Mouse (Mus musculus) testis, adult 2 months (tissue): ENCODE measurements around the gene Mixl1.

ENCODE experiments used
- CTCF ChIP-seq: fragments of 200-500 bp; IDR thresholded peaks from 2 replicates; pipeline ENCODE4 v1.5.1; 2012; ENCODE audit warnings: low read depth, mild to moderate bottlenecking, inconsistent platforms, low read length, moderate library complexity; ENCODE audit not compliant: control insufficient read depth, insufficient read depth, insufficient replicate concordance
- POLR2A ChIP-seq: fragments of 200-500 bp; IDR thresholded peaks from 2 replicates; pipeline ENCODE4 v1.6.1; 2012; ENCODE audit warnings: low read depth, mild to moderate bottlenecking, inconsistent platforms, low read length, moderate library complexity; ENCODE audit not compliant: control insufficient read depth

DNA sequence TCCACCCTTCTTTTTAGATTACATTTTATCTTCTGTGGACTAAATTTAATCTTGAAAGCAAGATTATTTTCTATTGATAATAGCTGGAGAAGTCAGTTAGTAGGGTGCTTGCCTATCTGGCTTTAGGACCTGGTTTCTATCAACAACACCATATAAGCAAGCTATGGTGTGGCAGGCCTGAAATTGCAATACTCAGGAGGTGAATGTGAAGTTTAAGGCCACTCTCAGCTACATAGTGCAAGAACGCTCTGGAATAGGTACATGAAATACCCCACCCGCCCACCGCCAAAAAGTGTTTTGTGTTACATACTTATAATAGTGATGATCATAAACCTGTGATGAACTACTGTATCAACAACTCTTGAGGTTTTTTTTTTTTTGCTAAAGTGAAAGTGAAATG is 32.4 kb upstream of the Mixl1 start:
- no peak for TF ChIP-seq CTCF
- no peak for TF ChIP-seq POLR2A
